Mouse (Mus musculus) bone marrow, adult 2 months (tissue): ENCODE data around the gene Ssbp2. TPM values are rescaled to one million over a fixed set of nuclear protein-coding genes. Genes with fewer than 3 reads are reported as not detected.

Source experiments
- H3K27ac ChIP-seq: fragments of 200-500 bp; 2 replicates; pipeline ENCODE4 v1.5.1; 2012; ENCODE audit warnings: low read depth, mild to moderate bottlenecking, control low read depth, inconsistent platforms, low read length; ENCODE audit not compliant: control insufficient read depth, poor library complexity, insufficient read depth
- H3K4me1 ChIP-seq: fragments of 200-500 bp; 2 replicates; pipeline ENCODE4 v1.6.1; 2011; ENCODE audit warnings: low read length; ENCODE audit not compliant: control insufficient read depth, insufficient read depth
- H3K4me3 ChIP-seq: fragments of 200-500 bp; replicated peaks from 2 replicates; pipeline ENCODE3; 2011; ENCODE audit warnings: mild to moderate bottlenecking, low read depth, low read length, control low read depth; ENCODE audit not compliant: control insufficient read depth
- CTCF ChIP-seq: fragments of 200-500 bp; IDR thresholded peaks from 2 replicates; pipeline ENCODE4 v1.5.1; 2011; ENCODE audit warnings: low read length, control low read depth; ENCODE audit not compliant: control insufficient read depth, insufficient read depth
- POLR2A ChIP-seq: fragments of 200-500 bp; IDR thresholded peaks from 2 replicates; pipeline ENCODE4 v1.6.1; 2011; ENCODE audit warnings: low read depth, mild to moderate bottlenecking, control low read depth, low read length, borderline replicate concordance; ENCODE audit not compliant: control insufficient read depth
- WGBS: fragments of 180-500 bp; shearing (Covaris S2); methylation state at CpG from one replicate; pipeline ENCODE4 v1.1.7; 2018; 5-methylcytosine and 5-hydroxymethylcytosine counted together
- polyA plus RNA-seq: library from polyadenylated mRNA; stranded (reverse); fragments of >200 nt; gene quantifications from 2 replicates; pipeline ENCODE4 v1.2.4, GENCODE M21; 2011; ENCODE audit warnings: low replicate concordance; ENCODE audit not compliant: missing spikeins, insufficient read depth, insufficient read length

Gene Ssbp2
- polyA plus RNA-seq, 1 experiment = 12.8 TPM

- WGBS = 14% methylated on average over 5 of the region's 5 CpGs
- TF ChIP-seq CTCF (peak; percentile 94), POLR2A (no peak)
Measured at GRCm38 (mm10) chr13:91636814-91637213, 176.7 kb downstream of the Ssbp2 start.

DNA sequence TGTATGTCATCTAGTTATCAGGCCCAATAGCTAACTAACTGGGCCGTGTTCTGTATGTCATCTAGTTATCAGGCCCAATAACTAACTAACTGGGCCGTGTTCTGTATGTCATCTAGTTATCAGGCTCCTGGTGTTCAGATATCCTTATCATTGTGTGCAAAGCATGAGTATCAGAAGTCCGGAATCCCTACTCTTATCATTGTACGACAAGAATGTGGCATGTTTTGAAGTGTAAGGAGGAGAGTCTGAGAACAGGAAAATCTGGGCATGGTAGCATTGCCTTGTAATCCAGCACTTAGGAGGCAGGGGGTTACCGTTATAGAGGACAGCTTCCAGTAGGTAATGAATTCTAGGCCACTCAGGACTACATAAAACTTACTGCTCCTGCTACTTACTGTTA lies 178.8 kb downstream of the Ssbp2 start:
- Histone ChIP-seq H3K4me1 (no peaks in the 10 kb centered on the region; the same call in 1 of the 2 replicates), H3K27ac (no peak overlapping the region), H3K4me3 (no peak overlapping the region)
- TF ChIP-seq CTCF (no peak), POLR2A (no peak)
- 52% methylated on average over 5 of the region's 5 CpGs for WGBS

More at GRCm38 (mm10) chr13:91636814-91637213, 176.7 kb downstream of the Ssbp2 start:
- Histone ChIP-seq H3K4me1 (no peaks in the 10 kb centered on the region; the same call in 1 of the 2 replicates), H3K27ac (no peak overlapping the region), H3K4me3 (no peak overlapping the region)

- WGBS = 62% methylated on average over 5 of the region's 5 CpGs
- no peaks in the 10 kb centered on the region; the same call in 1 of the 2 replicates for H3K4me1 ChIP-seq
Measured at GRCm38 (mm10) chr13:91640219-91640618, 180.1 kb downstream of the Ssbp2 start.

DNA sequence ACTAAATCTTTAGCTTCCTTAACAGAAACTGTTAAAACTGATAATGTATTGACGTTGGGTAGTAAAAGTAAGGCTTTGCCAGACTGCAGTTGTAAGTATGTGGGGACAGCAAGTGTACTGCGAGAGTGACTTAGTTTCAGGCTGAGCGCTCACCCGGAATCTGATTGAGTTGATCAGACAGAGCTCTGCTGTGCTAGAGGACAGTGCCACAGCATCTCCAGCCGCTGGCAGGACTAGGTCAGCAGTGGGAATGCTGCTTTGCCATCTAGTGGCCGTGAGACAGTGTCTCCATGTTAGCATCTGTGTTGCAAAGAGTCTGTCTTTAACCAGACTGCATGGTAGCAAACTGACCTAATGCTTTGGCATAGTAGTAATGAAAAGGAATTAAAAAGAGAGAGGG lies 188.2 kb downstream of the Ssbp2 start:
- no peak overlapping the region for H3K27ac ChIP-seq
- TF ChIP-seq CTCF (peak; percentile 30; the same call in 1 of the 2 replicates), POLR2A (no peak)

More at GRCm38 (mm10) chr13:91640219-91640618, 180.1 kb downstream of the Ssbp2 start:
- H3K4me3 ChIP-seq = no peak overlapping the region
- H3K27ac ChIP-seq = no peak overlapping the region
- TF ChIP-seq POLR2A = no peak
- TF ChIP-seq CTCF = no peak

DNA sequence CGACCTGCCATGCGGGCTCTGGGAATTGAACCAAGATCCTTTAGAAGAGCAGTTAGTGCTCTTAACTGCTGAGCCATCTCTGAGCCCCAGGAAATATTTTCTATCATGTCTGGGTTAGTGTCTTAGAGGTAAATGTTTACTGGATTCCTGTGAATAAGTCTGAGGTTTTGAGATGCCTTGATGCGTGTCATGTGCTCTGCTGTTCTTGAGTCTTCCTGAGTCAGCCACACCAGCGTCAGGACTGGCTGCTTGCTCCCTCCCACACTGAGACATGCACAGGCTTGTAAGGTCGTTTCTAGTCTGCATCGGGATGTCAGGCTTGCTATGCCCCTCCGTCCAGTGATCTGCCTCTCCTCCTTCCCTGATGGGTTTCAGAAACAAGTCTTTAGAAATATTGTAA lies 189.8 kb downstream of the Ssbp2 start:
- no peak overlapping the region for H3K27ac ChIP-seq
- TF ChIP-seq CTCF (no peak), POLR2A (no peak)
- WGBS = 71% methylated on average over 7 of the region's 7 CpGs
- H3K4me3 ChIP-seq = no peak overlapping the region
- H3K4me1 ChIP-seq = no peaks in the 10 kb centered on the region

More for the DNA sequence above, 188.2 kb downstream of the Ssbp2 start:
- Histone ChIP-seq H3K4me3 (no peak overlapping the region), H3K4me1 (no peaks in the 10 kb centered on the region)
- WGBS = 64% methylated on average over 6 of the region's 6 CpGs

- WGBS = 78% methylated on average over 5 of the region's 5 CpGs
- TF ChIP-seq POLR2A = no peak
- no peak for TF ChIP-seq CTCF
- no peak overlapping the region for H3K4me3 ChIP-seq
- no peak overlapping the region for H3K27ac ChIP-seq
- H3K4me1 ChIP-seq = no peaks in the 10 kb centered on the region
Measured at GRCm38 (mm10) chr13:91661068-91661795, 201.1 kb downstream of the Ssbp2 start.

DNA sequence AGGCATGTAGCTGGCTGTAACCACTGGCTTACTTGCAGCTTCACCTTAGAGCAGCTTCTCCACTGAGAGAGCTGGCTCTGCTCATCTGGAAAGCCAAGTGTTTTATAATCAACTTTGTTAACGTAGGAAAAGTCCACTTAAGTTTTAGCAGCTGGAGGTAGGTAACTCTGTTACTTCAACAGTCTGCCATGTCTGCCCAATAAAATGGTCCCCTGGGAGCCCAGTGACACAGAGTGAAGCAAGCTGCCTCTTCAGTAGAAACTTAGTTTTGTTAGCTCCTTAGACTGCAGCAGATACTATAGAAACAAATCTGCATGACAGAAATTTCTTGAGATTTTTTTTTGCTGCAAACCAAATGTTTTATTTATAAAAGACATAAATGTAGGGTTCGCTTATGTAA lies 202.7 kb downstream of the Ssbp2 start:
- H3K4me3 ChIP-seq = no peak overlapping the region
- 79% methylated on average over 2 of the region's 2 CpGs for WGBS
- no peak for TF ChIP-seq CTCF
- no peak for TF ChIP-seq POLR2A
- no peak overlapping the region for H3K27ac ChIP-seq
- no peaks in the 10 kb centered on the region for H3K4me1 ChIP-seq

- Histone ChIP-seq H3K27ac (no peak overlapping the region), H3K4me1 (no peaks in the 10 kb centered on the region), H3K4me3 (no peak overlapping the region)
- WGBS = 75% methylated on average over 3 of the region's 3 CpGs
- TF ChIP-seq POLR2A (no peak), CTCF (no peak)
Measured at GRCm38 (mm10) chr13:91673241-91673640, 213.2 kb downstream of the Ssbp2 start.
